Mouse (Mus musculus) lung, embryonic 16.5 days (tissue): ENCODE data around the gene S100b. TPM values are rescaled to one million over a fixed set of nuclear protein-coding genes. Genes with fewer than 3 reads are reported as not detected.

ENCODE experiments used
- ATAC-seq: fragments of 200-750 bp; cut with Nextera tagmentation; 2 replicates; pipeline ENCODE4 v1.8.0; 2017; ENCODE audit warnings: low read depth, mild to moderate bottlenecking, moderate library complexity
- H3K27ac ChIP-seq: fragments of 300-500 bp; sonication (generic); 2 replicates; pipeline ENCODE4 v1.5.1; 2014; ENCODE audit warnings: mild to moderate bottlenecking, control low read depth, low read length
- H3K27me3 ChIP-seq: fragments of 300-500 bp; sonication (generic); 2 replicates; pipeline ENCODE4 v1.6.1; 2014; ENCODE audit warnings: low read depth, low read length, mixed read lengths; ENCODE audit not compliant: control insufficient read depth, insufficient read depth
- H3K36me3 ChIP-seq: fragments of 300-500 bp; sonication (generic); 2 replicates; pipeline ENCODE4 v1.6.1; 2014; ENCODE audit warnings: low read length; ENCODE audit not compliant: control insufficient read depth, insufficient read depth
- H3K4me1 ChIP-seq: fragments of 300-500 bp; sonication (generic); replicated peaks from 2 replicates; pipeline ENCODE4 v1.6.1; 2014; ENCODE audit warnings: low read length, mixed read lengths; ENCODE audit not compliant: control insufficient read depth, insufficient read depth
- H3K4me2 ChIP-seq: fragments of 300-500 bp; sonication (generic); 2 replicates; pipeline ENCODE4 v1.6.1; 2014; ENCODE audit warnings: low read depth, low read length, control low read depth
- H3K4me3 ChIP-seq: fragments of 300-500 bp; sonication (generic); 2 replicates; pipeline ENCODE4 v1.5.1; 2014; ENCODE audit warnings: mild to moderate bottlenecking, low read length, control low read depth
- H3K9ac ChIP-seq: fragments of 300-500 bp; sonication (generic); 2 replicates; pipeline ENCODE4 v1.6.1; 2014; ENCODE audit warnings: low read length, control low read depth
- H3K9me3 ChIP-seq: fragments of 300-500 bp; sonication (generic); 2 replicates; pipeline ENCODE4 v1.6.1; 2016; ENCODE audit warnings: low read length; ENCODE audit not compliant: control insufficient read depth
- WGBS: fragments of 180-500 bp; shearing (Covaris S2); extraction: QIAGEN DNeasy Blood & Tissue Kit; methylation state at CpG from one replicate; pipeline ENCODE4 v1.1.7; 2014; 5-methylcytosine and 5-hydroxymethylcytosine counted together
- polyA plus RNA-seq: library from polyadenylated mRNA; unstranded; fragments of >200 nt; fragmentation: Nextera tagmentation; extraction: Ambion mirVana; gene quantifications from 2 replicates; pipeline ENCODE4 v1.2.1, GENCODE M21; 2015

The S100b gene
- polyA plus RNA-seq, 1 experiment from 2014 or later = 0.73 TPM

DNA sequence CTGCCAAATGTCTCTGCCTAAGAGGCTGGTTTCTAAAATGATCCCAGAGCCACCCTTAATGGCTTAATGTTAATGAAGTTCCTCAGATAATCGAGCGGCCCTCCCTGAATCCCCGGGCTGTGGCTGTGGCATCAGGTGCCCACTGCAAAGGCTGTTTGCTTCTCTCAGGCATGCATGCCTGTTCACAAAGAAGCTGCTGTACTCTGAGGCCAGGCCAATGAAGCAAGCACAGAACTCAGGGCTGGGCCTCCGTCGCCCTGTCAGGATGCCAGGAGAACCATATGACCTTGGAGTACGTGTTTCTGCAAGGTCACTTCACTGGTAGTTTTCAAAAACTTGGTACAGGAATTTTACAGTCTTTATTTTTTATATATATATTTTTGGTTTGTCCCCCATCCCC, 2.0 kb downstream of the S100b start:
- Histone ChIP-seq H3K4me1 (peaks cover 12% of the 10 kb centered on the region), H3K36me3 (no peaks in the 10 kb centered on the region), H3K27me3 (no peaks in the 10 kb centered on the region), H3K4me3 (no peak overlapping the region), H3K4me2 (no peak overlapping the region), H3K9me3 (no peaks in the 10 kb centered on the region), H3K9ac (no peak overlapping the region), H3K27ac (no peak overlapping the region)
- WGBS = 62% methylated on average over 6 of the region's 6 CpGs
- ATAC-seq = no peak

DNA sequence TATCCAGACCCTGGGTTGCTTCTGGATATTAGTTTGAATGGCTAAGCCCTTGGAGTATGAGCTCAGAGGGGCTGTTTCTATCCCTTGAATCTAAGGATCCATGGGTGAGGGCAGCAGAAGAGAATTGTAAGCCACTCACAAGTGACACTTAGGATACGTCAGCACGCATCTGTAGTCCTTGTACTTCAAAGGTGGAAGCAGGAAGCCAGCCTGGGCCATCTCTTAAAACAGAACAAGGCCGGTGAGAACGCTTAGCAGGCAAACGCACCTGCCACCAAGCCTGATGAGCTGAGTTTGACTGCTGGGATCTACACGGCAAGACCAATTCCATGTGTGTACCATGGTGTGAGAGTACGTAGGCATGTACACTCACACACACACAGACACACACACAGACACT, 3.6 kb downstream of the S100b start:
- peaks cover 17% of the 10 kb centered on the region for H3K4me1 ChIP-seq

DNA sequence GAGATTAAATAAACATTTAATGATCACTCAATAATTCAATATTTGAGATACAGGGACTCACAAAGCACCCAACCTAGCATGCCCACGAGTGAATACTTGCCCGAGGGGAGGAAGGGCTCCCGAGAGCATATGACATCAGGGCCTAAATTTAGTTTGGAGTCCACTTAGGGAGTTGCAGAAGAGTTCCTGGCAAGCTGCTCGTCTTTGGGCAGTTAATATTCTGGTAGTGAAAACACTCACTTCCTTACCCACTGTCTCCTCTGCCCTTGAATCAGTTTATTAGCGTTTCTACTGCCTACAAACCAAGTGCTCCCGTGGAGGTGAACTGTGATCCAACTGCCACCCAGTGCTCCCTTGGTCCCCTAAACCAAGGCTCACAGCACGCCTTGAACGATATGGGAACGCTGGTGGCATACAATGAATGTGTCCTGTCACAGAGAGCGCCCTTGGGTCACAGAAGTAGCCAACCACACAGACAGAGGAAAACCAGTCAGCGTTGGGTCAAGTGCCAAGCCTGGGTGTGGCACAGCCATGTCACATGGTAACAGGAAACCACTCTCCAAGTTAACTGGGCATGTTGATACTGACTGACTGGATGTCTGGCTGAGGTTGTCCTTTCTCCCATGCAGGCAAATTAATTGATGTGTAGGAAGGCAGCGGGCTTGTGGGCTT, 4.2 kb downstream of the S100b start:
- Histone ChIP-seq H3K9ac (no peak overlapping the region), H3K4me1 (peaks cover 17% of the 10 kb centered on the region), H3K27ac (peak overlapping the region; percentile 17), H3K9me3 (no peaks in the 10 kb centered on the region), H3K27me3 (no peaks in the 10 kb centered on the region), H3K4me2 (no peak overlapping the region), H3K36me3 (no peaks in the 10 kb centered on the region), H3K4me3 (no peak overlapping the region)
- 51% methylated on average over 12 of the region's 12 CpGs for WGBS
- peak; percentile 43; the same call in 1 of the 2 replicates for ATAC-seq

More for the DNA sequence above, 3.6 kb downstream of the S100b start:
- H3K9ac ChIP-seq = no peak overlapping the region
- ATAC-seq = no peak
- 66% methylated on average over 7 of the region's 7 CpGs for WGBS
- H3K27me3 ChIP-seq = no peaks in the 10 kb centered on the region
- no peak overlapping the region for H3K4me2 ChIP-seq
- H3K36me3 ChIP-seq = no peaks in the 10 kb centered on the region
- H3K27ac ChIP-seq = no peak overlapping the region
- H3K4me3 ChIP-seq = no peak overlapping the region
- H3K9me3 ChIP-seq = no peaks in the 10 kb centered on the region

DNA sequence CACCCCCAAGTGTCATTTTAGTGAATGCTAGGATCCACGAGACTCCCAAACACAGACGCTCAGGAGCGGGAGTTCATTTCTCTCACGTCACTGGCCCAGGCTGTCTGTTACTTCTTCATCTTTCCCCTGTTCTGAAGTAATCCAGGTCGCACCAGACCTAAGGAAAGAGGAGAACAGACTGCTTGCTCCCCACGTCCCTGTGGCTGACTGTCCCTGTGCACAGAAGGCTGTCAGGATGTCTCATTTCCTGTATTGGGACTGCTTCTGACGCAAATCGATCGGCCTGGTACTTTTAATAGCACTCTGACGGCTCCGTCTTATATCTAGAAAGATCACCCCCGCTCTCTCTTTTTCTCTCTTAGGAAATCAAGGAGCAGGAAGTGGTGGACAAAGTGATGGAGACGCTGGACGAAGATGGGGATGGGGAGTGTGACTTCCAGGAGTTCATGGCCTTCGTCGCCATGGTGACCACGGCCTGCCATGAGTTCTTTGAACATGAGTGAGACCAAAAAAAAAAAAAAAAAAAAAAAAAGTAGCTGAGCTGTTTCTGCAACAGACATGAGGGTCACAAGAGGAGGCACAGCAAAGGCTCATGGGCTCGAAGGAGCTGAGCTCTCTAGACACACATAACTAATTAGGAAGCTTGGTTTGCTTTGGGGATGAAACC, 6.0 kb downstream of the S100b start:
- peaks cover 15% of the 10 kb centered on the region for H3K4me1 ChIP-seq
- no peak for ATAC-seq
- H3K4me3 ChIP-seq = no peak overlapping the region
- H3K9me3 ChIP-seq = no peaks in the 10 kb centered on the region
- H3K4me2 ChIP-seq = no peak overlapping the region
- H3K27me3 ChIP-seq = no peaks in the 10 kb centered on the region
- H3K9ac ChIP-seq = no peak overlapping the region
- no peak overlapping the region for H3K27ac ChIP-seq
- no peaks in the 10 kb centered on the region for H3K36me3 ChIP-seq
- 45% methylated on average over 18 of the region's 18 CpGs for WGBS

DNA sequence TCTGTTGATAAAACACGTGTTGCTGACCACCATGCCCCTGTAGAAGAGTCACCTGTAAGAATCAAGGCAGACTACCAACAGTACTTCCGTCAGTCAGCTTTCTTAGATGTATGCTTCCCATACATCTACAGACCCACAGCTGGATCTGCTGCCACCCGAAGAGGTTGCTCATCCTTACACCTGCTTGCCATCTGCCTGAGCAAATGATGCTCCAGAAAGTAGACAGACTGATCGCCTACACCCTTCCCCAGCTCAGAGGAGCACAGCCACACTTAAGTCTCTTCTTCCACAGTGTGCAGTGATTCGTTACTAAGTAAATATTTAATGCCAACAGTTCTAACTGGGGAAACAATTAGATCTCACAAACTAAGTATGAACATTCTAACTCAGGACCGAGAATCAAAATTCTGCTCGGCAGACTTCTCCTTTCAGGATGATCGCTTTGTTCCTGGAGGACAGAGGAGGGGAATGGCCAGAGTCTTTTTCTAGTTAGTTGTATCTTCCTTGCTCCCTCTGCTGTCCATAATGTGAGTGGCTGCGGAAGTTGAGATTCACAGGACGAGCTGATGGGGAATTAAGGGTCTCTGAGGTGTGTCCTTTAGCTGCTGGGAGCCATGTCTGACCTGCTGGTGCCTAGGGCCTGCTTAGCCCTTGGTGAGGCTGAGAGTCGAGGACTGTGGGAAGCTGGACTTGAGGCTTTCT, 6.9 kb downstream of the S100b start:
- no peaks in the 10 kb centered on the region for H3K9me3 ChIP-seq
- no peaks in the 10 kb centered on the region for H3K27me3 ChIP-seq
- no peak overlapping the region for H3K9ac ChIP-seq
- no peak overlapping the region for H3K4me3 ChIP-seq
- no peak overlapping the region for H3K4me2 ChIP-seq
- H3K36me3 ChIP-seq = peaks cover 2% of the 10 kb centered on the region; the same call in 1 of the 2 replicates
- peak overlapping the region; percentile 13; the same call in 1 of the 2 replicates for H3K27ac ChIP-seq
- 37% methylated on average over 11 of the region's 11 CpGs for WGBS
- ATAC-seq = no peak
- peaks cover 15% of the 10 kb centered on the region for H3K4me1 ChIP-seq

DNA sequence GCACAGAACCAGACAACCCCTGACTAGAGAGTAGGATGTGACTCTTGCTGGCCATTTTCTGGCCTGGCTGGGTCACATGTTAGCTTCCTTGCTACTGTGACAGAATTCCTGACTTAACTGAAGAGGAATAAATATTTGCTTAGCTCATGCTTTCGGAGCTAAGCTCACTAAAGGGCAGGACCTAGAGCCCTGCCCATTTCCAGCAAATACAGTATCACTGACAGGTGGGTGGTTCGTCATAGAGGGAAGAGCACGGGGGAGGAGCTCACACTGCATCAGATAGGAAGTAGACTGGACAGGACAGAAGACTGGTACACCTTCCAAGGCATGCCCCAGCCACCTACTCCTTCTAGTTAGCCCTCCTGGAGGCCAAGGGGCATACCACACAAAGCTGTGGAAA, 7.8 kb downstream of the S100b start:
- Histone ChIP-seq H3K27me3 (no peaks in the 10 kb centered on the region), H3K4me1 (peaks cover 15% of the 10 kb centered on the region), H3K27ac (peak overlapping the region; percentile 71), H3K4me3 (no peak overlapping the region), H3K4me2 (no peak overlapping the region), H3K36me3 (peaks cover 5% of the 10 kb centered on the region; the same call in 1 of the 2 replicates), H3K9me3 (no peaks in the 10 kb centered on the region), H3K9ac (no peak overlapping the region)
- ATAC-seq = peak; percentile 49
- WGBS = 39% methylated on average over 3 of the region's 3 CpGs

DNA sequence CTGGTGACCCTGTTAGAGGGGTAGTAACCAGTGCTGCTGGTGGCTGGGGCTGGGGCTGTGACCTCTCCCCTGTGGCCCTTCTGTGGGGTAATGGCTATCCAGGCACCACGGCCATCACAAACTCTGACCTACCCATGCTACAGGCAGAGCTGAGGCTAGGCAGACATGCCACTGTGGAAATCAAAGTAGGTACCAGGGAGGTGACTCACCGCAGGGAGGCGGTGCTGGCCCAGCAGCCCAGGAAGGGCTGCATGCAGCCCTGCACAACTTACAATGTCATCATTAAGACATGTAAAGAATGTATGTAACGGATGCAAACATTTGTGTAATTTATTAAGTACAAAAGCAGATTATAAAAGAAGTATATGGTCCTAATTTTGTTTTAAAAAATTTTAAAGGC, 8.8 kb downstream of the S100b start:
- Histone ChIP-seq H3K27ac (0 out of 2 replicates have a peak overlapping the region, but pooled peaks have one; percentile 2), H3K9me3 (no peaks in the 10 kb centered on the region), H3K4me1 (peaks cover 15% of the 10 kb centered on the region), H3K4me2 (no peak overlapping the region), H3K4me3 (no peak overlapping the region), H3K36me3 (peaks cover 5% of the 10 kb centered on the region; the same call in 1 of the 2 replicates), H3K27me3 (no peaks in the 10 kb centered on the region), H3K9ac (no peak overlapping the region)
- 53% methylated on average over 4 of the region's 4 CpGs for WGBS
- ATAC-seq = no peak

DNA sequence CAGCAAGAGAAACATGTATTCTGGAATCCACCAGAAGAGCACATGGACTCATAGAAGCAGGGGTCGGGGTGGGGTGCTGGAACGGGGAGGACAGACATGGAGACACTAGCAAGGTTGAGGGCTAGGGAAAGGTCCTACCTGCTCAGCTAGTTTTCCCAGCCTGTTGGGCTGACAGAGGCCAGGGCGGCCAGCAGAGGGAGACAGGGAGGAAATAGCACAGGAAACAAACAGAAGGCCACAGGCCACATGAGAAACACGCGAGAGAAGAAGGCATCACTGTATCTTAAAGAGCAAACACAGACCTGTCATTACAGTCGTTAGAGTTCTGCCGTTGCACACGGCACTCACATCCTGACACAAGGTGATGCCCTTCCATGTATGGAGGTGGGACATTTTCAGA, 17.6 kb downstream of the S100b start:
- Histone ChIP-seq H3K4me2 (no peak overlapping the region), H3K27ac (no peak overlapping the region), H3K27me3 (no peaks in the 10 kb centered on the region), H3K4me3 (no peak overlapping the region), H3K4me1 (no peaks in the 10 kb centered on the region), H3K9me3 (no peaks in the 10 kb centered on the region), H3K9ac (no peak overlapping the region), H3K36me3 (peaks cover 23% of the 10 kb centered on the region)
- 0 out of 2 replicates have a peak, but pooled peaks have one; percentile 47 for ATAC-seq
- WGBS = 39% methylated on average over 8 of the region's 8 CpGs

DNA sequence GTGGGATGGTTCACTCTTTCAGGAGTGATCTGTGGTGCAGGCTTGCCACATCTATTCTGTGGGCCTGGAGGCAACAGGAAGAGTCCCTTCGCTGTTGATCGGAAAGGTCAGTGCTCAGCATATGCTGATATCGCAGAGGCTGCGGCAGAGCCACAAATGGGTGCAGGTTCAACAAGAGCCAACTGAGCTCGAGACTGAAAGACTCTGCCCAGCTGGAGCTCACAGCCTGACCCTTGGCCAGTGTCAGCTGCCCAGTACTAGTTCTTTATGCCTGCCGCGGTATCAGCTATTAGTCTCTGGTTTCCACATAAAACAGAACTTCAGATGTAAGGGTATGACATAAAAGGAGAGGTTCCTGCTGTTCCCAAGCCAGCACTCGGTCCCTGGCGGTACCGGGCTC, 21.6 kb downstream of the S100b start:
- Histone ChIP-seq H3K9ac (no peak overlapping the region), H3K27me3 (no peaks in the 10 kb centered on the region), H3K27ac (no peak overlapping the region), H3K4me1 (no peaks in the 10 kb centered on the region), H3K4me2 (no peak overlapping the region), H3K36me3 (peaks cover 18% of the 10 kb centered on the region), H3K4me3 (no peak overlapping the region), H3K9me3 (no peaks in the 10 kb centered on the region)
- 85% methylated on average over 10 of the region's 10 CpGs for WGBS
- no peak for ATAC-seq
